Mouse (Mus musculus) myocyte (in vitro differentiated cells): ENCODE measurements around the gene Epb41l4b. TPM values are rescaled to one million over a fixed set of nuclear protein-coding genes. Genes with fewer than 3 reads are reported as not detected.

ENCODE experiments used
- H3K27me3 ChIP-seq: one replicate; pipeline ENCODE4 v1.6.1; 2011; ENCODE audit not compliant: control insufficient read depth, insufficient read depth, insufficient read length
- H3K36me3 ChIP-seq: one replicate; pipeline ENCODE4 v1.6.1; 2011; ENCODE audit not compliant: control insufficient read depth, insufficient read depth
- H3K4me2 ChIP-seq: one replicate; pipeline ENCODE4 v1.6.1; 2011; ENCODE audit warnings: low read depth, control low read depth
- H3K4me3 ChIP-seq: one replicate; pipeline ENCODE4 v1.5.1; 2011; ENCODE audit warnings: mild to moderate bottlenecking, control low read depth, moderate library complexity
- H3K79me2 ChIP-seq: one replicate; pipeline ENCODE4 v1.6.1; 2011; ENCODE audit not compliant: control insufficient read depth, insufficient read depth
- H3ac ChIP-seq: one replicate; pipeline ENCODE4 v1.6.1; 2011; ENCODE audit not compliant: control insufficient read depth, insufficient read length
- CEBPB ChIP-seq: IDR thresholded peaks from 2 replicates; pipeline ENCODE4 v1.6.1; 2011; ENCODE audit warnings: mild to moderate bottlenecking, moderate library complexity; ENCODE audit not compliant: poor library complexity, insufficient read depth, severe bottlenecking
- E2F4 ChIP-seq: IDR thresholded peaks from one replicate; pipeline ENCODE4 v1.6.1; 2011; ENCODE audit warnings: mild to moderate bottlenecking, control low read depth, moderate library complexity; ENCODE audit not compliant: insufficient read depth
- MAX ChIP-seq: IDR thresholded peaks from one replicate; pipeline ENCODE4 v1.6.1; 2011; ENCODE audit warnings: low read depth, mild to moderate bottlenecking, control low read depth
- MYOD1 ChIP-seq, 3 experiments: IDR thresholded peaks; one replicate each; pipeline ENCODE4 v1.6.1; 2011; ENCODE audit warnings: control low read depth in 2 of 3, low read depth in 2 of 3, mild to moderate bottlenecking in 2 of 3, moderate library complexity in 1 of 3; ENCODE audit not compliant: insufficient read length in 2 of 3, control insufficient read depth in 1 of 3
- MYOG ChIP-seq, 3 experiments: IDR thresholded peaks; one replicate each; pipeline ENCODE4 v1.6.1; 2011; ENCODE audit warnings: control low read depth in 2 of 3, low read depth in 2 of 3, mild to moderate bottlenecking in 2 of 3; ENCODE audit not compliant: insufficient read length in 2 of 3, control insufficient read depth in 1 of 3, insufficient read depth in 1 of 3
- POLR2A ChIP-seq: IDR thresholded peaks from one replicate; pipeline ENCODE4 v1.6.1; 2011; ENCODE audit warnings: low read depth, mild to moderate bottlenecking, control low read depth, moderate library complexity; ENCODE audit not compliant: insufficient read length
- POLR2AphosphoS2 ChIP-seq: IDR thresholded peaks from one replicate; pipeline ENCODE4 v1.6.1; 2011; ENCODE audit warnings: low read depth, control low read depth; ENCODE audit not compliant: insufficient read length
- REST ChIP-seq: IDR thresholded peaks from one replicate; pipeline ENCODE4 v1.6.1; 2011; ENCODE audit warnings: mild to moderate bottlenecking, control low read depth, moderate library complexity; ENCODE audit not compliant: insufficient read depth, insufficient read length
- SRF ChIP-seq: IDR thresholded peaks from one replicate; pipeline ENCODE4 v1.6.1; 2011; ENCODE audit warnings: low read depth; ENCODE audit not compliant: control insufficient read depth, insufficient read length
- TCF12 ChIP-seq: IDR thresholded peaks from one replicate; pipeline ENCODE4 v1.6.1; 2011; ENCODE audit warnings: mild to moderate bottlenecking, control low read depth; ENCODE audit not compliant: poor library complexity, insufficient read depth, severe bottlenecking
- TCF3 ChIP-seq: IDR thresholded peaks from one replicate; pipeline ENCODE4 v1.6.1; 2011; ENCODE audit warnings: low read depth, control low read depth; ENCODE audit not compliant: insufficient read length
- USF1 ChIP-seq: IDR thresholded peaks from one replicate; pipeline ENCODE4 v1.6.1; 2011; ENCODE audit warnings: low read depth, mild to moderate bottlenecking, control low read depth, moderate library complexity
- polyA plus RNA-seq: library from polyadenylated mRNA; unstranded; fragments of >200 nt; fragmentation: generic; extraction: Trizol; gene quantifications from one replicate; pipeline ENCODE4 v1.2.1, GENCODE M21; 2012; ENCODE audit warnings: missing spikeins

The Epb41l4b gene
- polyA plus RNA-seq, 1 experiment, result 0.31 TPM

DNA sequence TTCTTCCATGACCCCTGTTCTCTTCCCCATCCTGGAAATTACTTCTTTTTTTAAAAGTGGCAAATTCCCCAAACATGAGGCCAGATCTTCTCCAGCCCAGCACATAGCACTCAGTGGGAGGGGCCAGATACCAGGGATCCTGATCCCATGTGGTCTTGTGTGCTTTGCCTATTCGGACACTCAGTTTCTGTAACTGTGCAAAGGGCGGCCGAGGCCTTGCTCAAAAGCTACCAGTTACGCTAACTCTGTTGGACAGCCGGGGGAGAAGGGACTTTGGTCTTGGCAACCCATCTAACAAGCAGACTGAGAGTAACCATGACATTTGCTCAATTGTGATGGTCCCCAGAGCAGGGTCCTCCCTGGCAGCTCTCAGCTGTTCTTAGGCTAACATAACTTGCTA lies 128.2 kb downstream of the Epb41l4b start:
- no peak overlapping the region for H3ac ChIP-seq
- no peaks in the 10 kb centered on the region for H3K36me3 ChIP-seq
- H3K4me3 ChIP-seq, result no peak overlapping the region
- TF ChIP-seq CEBPB (no peak), POLR2AphosphoS2 (no peak), MYOG (IDR thresholded peaks at IDR 0.05; ENCODE audit: control insufficient read depth in 1 of 3, insufficient read depth in 1 of 3, insufficient read length in 2 of 3, low read depth in 2 of 3) (no peak)
- H3K4me2 ChIP-seq, result no peak overlapping the region
- H3K27me3 ChIP-seq, result peaks cover 32% of the 10 kb centered on the region
- H3K79me2 ChIP-seq, result no peaks in the 10 kb centered on the region

DNA sequence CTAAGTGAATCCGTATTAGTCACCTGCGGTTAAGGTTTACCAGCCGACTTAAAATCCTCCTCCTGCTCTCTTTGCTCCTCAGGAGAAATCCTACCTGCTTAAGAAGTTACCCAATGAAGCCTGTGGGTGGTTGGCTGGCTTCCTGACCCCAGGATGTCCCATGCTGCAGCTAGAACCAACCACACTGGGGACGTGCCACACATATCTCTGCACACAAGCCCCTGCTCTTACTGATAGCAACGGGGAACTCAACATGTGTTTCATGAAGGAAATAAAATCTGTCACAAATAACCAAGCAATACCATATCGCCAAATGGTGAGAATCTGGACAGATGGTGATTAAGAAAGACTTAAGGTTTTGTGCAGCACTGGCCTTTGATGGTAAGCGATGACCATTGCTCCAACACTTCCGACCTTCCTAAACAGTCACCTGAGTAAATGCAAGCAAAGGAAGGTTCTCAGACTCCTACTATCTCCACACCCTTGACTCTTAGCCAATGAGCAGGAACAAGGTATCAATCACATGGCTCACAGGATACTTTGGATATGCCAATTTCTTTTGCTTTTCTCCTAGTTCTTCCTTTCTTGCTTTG lies 131.7 kb downstream of the Epb41l4b start:
- TF ChIP-seq REST, result no peak
- no peak for TF ChIP-seq USF1
- TF ChIP-seq CEBPB, result no peak
- no peak for TF ChIP-seq TCF3
- no peak for TF ChIP-seq E2F4
- Histone ChIP-seq H3K27me3 (peaks cover 33% of the 10 kb centered on the region), H3K36me3 (no peaks in the 10 kb centered on the region), H3K79me2 (no peaks in the 10 kb centered on the region), H3K4me3 (no peak overlapping the region), H3K4me2 (no peak overlapping the region), H3ac (no peak overlapping the region)

- TF ChIP-seq SRF (no peak), TCF3 (no peak), MYOD1 (IDR thresholded peaks at IDR 0.05; ENCODE audit: control insufficient read depth in 1 of 3, insufficient read length in 2 of 3, low read depth in 2 of 3) (no peak), USF1 (no peak), POLR2A (no peak), REST (no peak)
- H3K36me3 ChIP-seq, result no peaks in the 10 kb centered on the region
- H3K27me3 ChIP-seq, result peaks cover 31% of the 10 kb centered on the region
- H3ac ChIP-seq, result no peak overlapping the region
- H3K4me3 ChIP-seq, result no peak overlapping the region
- no peak overlapping the region for H3K4me2 ChIP-seq
- H3K79me2 ChIP-seq, result no peaks in the 10 kb centered on the region
Observed at GRCm38 (mm10) chr4:57010919-57011318, 132.3 kb downstream of the Epb41l4b start.

- no peak overlapping the region for H3K4me2 ChIP-seq
- no peaks in the 10 kb centered on the region for H3K79me2 ChIP-seq
- H3ac ChIP-seq, result no peak overlapping the region
- TF ChIP-seq REST (no peak), E2F4 (no peak), USF1 (no peak), MYOG (IDR thresholded peaks at IDR 0.05; ENCODE audit: control insufficient read depth in 1 of 3, insufficient read depth in 1 of 3, insufficient read length in 2 of 3, low read depth in 2 of 3) (no peak), TCF3 (no peak), POLR2A (no peak), SRF (no peak), TCF12 (no peak), MAX (no peak), POLR2AphosphoS2 (no peak), CEBPB (no peak), MYOD1 (IDR thresholded peaks at IDR 0.05; ENCODE audit: control insufficient read depth in 1 of 3, insufficient read length in 2 of 3, low read depth in 2 of 3) (no peak)
- H3K4me3 ChIP-seq, result no peak overlapping the region
- peaks cover 32% of the 10 kb centered on the region for H3K27me3 ChIP-seq
- H3K36me3 ChIP-seq, result no peaks in the 10 kb centered on the region
Observed at GRCm38 (mm10) chr4:57010425-57010824, 132.8 kb downstream of the Epb41l4b start.

- Histone ChIP-seq H3K4me2 (no peak overlapping the region), H3ac (no peak overlapping the region), H3K4me3 (no peak overlapping the region), H3K27me3 (peaks cover 8% of the 10 kb centered on the region), H3K36me3 (no peaks in the 10 kb centered on the region), H3K79me2 (no peaks in the 10 kb centered on the region)
- TF ChIP-seq SRF, result no peak
- no peak for TF ChIP-seq TCF3
- TF ChIP-seq MAX, result no peak
- no peak for TF ChIP-seq CEBPB
- TF ChIP-seq E2F4, result no peak
- TF ChIP-seq TCF12, result no peak
- TF ChIP-seq POLR2A, result no peak
- no peak for TF ChIP-seq USF1
- TF ChIP-seq MYOD1 (IDR thresholded peaks at IDR 0.05; ENCODE audit: control insufficient read depth in 1 of 3, insufficient read length in 2 of 3, low read depth in 2 of 3), result no peak
- TF ChIP-seq MYOG (IDR thresholded peaks at IDR 0.05; ENCODE audit: control insufficient read depth in 1 of 3, insufficient read depth in 1 of 3, insufficient read length in 2 of 3, low read depth in 2 of 3), result no peak
- TF ChIP-seq REST, result no peak
- no peak for TF ChIP-seq POLR2AphosphoS2
Observed at GRCm38 (mm10) chr4:57007717-57008116, 135.5 kb downstream of the Epb41l4b start.
